Mouse (Mus musculus) spleen, adult 18-20 months (tissue): Measurements from ENCODE around the gene Xpr1.

Experiments
- DNase-seq, 2 experiments: peaks; one replicate each; pipeline ENCODE4 v3.0.0; 2022; ENCODE audit warnings: mixed read lengths in 2 of 2

Gene Xpr1

DNA sequence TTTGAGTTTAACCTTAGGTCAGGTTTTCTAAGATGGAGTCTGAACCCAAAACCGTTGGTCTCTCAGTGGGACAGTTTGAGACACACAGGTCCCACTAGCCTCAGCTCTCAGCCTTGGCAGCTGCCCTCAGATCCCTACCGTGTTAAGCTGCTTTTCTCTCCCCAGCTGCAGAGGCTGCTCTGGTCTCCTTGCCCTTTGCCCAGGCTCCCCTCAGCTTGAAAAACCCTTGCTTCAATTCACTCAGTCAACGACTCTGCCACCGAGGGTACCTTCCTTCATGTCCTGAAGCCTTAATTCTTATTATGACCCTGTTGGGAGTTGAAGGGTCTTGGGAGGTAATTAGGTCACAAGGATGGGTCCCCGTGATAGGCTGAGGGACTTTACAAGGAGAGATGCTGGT, 167.3 kb downstream of the Xpr1 start:
- no peak for DNase-seq

DNA sequence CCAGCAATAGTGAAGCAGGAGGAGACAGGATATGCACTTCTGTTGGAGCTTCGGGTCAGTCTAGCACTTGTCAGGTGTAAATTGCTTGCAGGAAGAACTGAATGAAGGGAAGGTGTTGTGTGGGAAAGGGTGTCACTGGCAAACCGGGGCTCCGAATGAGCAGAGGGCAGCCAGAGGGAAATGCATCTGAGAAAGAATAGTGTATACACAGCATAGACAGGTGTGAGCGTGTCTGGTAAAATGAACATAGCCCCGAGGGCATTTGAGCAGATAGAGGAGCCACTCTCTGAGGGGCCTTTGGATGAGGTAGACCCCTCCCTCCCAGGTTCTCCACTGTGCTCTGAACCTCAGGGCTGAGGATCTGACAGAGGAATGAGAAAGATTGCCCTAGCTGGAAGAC, 169.2 kb downstream of the Xpr1 start:
- DNase-seq = no peak

DNA sequence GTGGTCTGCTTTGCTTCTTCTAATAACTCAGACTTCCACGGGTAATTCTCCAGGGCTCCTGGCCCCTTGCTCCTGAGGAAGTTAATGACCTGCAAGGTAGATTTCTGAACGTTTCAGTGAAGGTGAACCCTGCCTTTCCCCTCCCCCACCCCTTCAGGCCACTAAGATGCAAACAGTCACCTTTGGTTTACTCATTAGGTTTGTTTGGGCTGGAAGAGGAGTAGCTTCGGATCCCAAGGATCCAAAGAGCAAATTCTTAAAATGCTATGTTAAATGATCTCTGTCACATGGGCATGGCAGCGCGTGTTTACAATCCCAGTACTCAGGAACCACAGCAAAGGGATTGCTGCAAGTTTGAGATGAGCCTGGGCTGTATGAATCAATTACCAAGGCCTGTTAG, 169.8 kb downstream of the Xpr1 start:
- no peak for DNase-seq

DNA sequence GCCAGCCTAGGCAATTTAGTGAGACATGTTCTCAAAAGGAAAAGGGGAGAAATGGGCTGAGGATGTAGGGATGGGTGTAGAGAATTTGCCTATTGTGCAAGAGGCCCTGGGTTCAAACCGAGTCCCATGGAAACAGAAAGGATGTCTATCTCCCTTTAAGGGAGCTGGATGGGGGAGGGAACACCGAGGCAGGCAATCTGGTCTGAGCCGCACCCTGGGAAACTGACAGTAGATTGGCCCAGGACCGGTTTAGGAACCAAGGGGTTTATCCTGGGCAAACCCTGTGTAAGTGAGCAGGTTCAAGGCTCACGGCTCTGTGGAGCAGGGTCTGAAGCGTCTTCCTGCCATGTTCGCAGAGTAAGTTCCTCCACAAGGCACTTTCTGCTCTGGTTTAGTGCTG, 171.7 kb downstream of the Xpr1 start:
- no peak for DNase-seq

DNA sequence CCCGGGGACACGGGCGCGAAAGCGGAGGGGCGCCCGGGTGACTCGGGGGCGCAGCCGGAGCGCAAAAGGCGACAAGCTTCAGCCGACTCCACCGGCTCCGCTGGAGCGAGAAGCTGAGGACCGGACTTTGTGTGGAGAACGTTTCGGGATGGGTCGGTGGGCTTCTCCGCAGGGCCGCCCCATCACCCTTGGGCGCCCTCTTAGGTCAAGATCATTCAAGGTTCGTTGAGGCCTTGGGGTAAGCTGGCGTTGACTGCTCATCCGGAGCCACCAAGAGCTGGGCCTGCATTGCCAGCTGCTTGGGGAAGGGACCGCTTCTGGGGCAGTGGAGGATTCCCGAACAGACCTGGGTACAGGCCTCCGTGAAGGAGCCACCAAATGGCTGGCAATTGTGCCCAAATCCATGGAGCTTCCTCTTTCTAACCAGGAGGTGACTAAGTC, 172.4 kb downstream of the Xpr1 start:
- DNase-seq = no peak

DNA sequence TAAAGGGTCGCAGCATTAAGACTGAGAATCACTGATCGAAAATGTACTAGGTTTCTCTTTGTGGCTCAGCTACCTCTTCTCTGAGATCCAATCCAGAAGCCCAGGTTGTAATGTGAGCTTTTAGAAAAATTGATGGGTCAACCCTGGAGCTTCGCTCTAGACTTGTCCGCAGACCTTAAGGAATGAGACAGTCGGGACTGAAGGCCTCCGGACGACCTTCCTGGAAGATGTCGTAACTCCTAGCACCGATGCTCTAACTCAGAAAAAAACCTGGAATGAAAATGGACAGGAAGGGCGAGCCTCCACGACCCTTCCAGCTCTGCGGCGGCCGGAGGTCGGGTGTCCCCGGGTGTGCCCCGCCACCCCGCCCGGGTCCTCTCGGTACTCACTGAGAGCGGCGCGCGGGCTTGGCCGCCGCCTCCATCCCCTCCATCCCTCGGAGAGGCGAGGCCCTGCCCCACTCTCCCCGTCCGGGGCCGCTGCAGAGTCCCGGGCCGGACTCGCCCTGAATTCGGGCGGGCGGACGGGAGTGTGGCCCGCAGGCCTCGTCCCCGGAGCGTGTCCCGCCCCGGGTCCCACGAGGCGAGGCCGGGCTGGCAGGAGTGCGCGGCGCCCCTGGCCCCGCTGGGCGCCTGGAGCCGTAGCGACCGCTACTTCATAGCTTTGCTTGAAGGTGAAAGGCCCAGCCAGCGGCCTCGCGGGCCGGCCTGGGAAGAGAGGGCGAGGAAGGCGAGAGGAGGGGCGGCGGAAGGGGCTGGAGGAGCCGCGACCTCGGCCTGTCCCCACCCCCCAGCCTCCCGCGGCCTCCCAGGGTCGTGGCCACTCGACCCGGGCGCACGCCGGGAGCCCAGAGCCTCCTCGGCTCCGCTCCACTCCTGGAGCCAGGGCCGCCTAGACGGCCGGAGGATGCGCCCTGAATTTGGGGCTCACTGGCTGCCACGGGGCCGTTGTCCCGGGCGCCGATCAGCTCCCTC, 173.1 kb downstream of the Xpr1 start, which contains the start of gene BC034090:
TSS of gene BC034090 (minus strand) at position 648 of the 974 bp plus-strand sequence.
- peak in 1 of 2 experiments; percentile 25 for DNase-seq

DNA sequence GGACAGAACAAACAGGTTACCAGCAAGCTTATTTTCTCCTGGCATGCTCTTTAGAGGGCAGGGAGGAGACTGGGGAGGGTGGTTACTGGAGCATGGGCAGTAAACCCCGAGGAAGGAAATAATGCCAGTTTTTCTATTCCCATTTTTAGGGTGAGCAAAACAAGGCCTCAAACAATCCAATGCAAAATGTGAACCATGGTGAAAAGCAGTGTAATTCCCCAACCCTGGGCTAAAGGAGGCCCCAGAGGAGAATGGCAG, 174.8 kb downstream of the Xpr1 start:
- DNase-seq = no peak

DNA sequence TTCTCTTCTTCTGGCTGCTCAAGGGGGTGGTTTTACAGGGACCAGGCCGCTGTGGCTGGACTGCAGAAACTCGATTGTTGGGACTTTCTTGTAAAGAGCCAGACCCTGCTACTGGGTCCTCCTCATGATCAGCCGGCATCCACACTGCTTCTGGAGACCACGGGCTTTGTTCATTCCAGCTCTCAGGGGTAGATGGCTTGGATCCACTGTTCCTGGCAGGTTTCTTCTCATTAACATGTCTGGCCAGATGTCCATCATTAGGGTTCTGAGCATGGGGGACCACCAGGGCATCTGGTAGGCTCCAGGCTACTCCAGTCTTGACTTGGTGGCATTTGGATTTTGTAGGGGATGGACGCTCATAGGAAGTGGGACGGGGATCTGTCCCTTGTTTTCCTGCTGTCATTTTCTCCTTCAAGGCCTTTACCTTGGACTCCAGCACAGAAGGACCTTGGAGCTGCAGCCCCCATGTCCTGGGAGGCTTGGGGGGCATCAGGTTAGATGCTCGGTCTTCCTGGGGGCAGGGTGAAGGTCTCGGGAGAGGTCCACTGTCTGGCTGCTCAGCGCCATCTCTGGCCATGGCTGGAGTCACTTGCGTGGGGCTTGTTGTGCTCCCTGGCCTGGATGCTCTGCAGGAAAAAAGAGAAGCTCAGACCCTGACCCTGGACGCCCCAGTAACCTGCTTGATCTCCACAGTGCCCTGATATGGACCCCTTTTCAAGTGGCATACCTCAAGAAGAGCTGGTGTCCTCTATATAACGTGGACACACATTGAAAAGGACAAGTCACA, 175.3 kb downstream of the Xpr1 start:
- DNase-seq = no peak

DNA sequence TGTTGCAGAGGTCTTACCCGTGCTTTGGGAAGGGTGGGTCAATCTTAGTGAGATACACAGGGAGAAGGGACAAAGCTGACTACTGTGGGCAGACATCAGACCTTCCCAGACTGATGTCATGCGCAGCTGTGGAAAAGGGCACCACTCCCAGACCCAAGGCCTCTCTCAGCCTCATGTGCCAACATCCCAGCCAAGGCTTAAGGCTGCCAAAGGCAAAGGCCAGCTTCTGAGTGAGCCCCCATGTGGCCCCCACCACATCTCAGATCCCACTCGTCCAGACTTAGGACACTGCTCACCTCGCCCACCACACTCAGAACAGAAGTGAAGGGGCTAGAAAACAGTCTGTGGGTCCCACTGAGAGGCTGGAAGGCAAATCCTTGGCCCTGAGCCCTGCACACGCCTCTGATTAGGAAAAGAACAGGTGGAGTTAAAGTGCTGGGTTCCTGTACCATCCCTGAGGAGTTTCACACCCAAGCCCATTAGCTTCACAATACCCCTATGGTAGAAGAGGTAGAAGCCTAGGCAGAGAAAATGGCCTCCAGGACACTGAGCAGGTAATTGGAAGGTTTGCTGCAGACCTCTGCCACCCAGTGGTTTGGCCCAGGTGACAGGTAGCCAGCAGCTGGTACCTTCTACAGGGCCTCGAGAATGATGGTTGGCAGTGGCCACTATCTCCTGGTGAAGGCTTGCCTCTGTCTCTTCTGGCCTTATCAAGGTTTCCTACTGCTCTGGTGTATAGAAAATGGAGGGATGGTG, 177.1 kb downstream of the Xpr1 start:
- no peak for DNase-seq

DNA sequence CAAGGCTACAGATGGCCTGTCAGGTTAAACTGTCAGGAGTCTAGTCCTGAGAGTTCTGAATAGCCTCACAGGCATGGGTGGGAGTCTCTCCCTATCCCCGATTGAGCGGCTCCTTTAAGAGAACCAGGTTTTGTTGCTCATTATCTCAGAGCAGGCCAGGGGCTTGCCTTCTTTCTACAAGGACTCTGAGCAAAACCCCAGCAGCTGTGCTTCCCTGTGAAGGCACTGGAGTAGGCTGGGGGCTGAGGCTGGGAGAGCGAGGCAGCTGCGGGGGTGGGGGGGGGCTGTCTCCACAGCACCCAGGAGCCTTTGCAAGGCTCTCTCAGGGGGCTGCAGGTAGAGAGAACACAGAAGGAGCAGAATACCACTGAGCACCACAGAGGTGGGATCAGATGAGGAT, 178.0 kb downstream of the Xpr1 start:
- no peak for DNase-seq

DNA sequence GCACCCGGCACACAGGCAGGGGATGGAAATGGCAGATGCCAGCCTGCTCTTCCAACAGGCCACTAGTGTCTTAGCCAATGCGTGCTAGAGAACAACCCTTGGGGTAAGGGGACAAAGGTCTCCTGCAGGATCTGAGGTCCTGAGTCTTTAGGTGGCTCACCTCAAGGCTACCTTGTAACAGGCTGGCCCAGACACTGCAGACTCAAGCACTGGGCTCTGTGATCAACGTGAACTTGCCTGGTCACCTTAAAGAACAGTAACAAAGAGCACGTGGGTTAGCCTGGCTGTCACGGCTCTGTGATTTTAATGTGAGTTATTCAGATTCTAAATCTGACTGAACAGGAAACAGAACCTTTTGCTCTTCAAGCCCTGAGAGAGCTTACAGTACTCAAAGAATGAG, 179.1 kb downstream of the Xpr1 start:
- no peak for DNase-seq

DNA sequence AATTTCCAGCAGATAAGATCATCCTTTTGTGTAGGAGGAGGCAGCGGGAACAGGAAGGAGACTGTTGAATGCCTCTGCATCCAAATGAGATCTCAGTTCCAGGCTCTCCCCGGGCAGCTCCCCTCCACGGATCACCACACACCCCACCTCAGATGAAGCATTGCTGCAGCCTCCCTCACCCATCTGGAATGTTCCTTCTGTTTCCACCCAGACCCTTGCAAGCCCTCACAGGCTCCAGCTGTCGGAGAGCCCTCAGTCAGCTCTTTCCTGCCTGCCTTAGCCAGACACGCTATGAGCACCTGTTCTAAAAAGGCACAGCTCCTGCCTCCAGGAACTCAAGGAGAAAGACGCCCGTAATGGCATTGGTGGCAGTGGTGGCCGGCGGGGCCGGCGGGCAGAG, 179.8 kb downstream of the Xpr1 start:
- no peak for DNase-seq

DNA sequence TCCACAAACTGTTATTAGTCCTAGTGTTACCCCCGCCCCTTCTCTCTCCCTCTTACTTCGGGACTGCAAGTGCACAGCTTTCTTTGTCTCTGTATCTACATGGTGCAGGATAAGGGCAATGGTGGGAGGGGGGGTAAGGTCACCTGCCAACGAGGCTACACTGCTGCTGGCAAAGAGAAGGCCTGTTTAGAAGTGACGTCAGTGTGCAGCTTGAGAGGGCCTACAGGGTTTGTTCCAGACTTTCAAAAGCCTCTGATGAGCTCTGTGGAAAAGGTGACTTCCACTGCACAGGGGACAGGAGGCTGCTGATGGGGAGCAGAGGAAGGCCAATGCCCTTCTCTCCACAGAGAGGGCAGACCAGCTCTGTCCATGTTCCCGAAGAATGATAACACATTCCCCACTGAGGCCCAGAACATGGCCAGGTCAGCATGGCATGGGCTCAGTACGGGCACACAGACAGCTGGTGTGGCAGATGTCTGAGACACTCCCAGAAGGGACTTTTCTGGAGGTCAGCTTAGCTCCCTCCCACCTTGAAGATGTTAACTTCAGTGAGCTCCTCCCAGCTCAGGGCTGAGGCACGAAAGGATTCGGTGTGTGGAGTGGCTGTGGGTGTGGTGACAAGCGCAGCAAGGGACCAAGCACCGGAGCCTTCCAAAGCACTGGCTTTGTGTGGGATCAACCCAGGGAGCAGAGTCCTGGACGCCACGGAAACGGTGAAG, 180.8 kb downstream of the Xpr1 start:
- DNase-seq = no peak

DNA sequence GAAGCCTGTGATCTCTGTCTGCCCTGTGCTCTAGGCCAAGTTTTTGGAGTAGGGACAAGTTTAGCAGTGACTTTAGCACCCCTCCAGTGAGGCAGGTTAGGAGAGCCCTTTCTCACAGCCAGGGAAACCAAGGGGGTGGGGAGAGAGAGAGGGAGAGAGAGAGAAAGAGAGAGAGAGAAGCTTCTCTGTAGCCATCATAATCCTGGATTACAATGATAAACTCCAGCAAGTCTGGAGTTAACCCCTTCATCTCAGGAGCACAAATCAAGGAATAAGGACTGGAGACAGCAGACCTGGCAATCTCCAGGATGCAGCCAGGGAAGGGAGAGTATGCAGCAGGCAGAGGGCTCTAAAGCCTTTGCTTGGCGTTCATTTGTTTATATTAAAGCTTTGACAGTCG, 181.6 kb downstream of the Xpr1 start:
- no peak for DNase-seq

DNA sequence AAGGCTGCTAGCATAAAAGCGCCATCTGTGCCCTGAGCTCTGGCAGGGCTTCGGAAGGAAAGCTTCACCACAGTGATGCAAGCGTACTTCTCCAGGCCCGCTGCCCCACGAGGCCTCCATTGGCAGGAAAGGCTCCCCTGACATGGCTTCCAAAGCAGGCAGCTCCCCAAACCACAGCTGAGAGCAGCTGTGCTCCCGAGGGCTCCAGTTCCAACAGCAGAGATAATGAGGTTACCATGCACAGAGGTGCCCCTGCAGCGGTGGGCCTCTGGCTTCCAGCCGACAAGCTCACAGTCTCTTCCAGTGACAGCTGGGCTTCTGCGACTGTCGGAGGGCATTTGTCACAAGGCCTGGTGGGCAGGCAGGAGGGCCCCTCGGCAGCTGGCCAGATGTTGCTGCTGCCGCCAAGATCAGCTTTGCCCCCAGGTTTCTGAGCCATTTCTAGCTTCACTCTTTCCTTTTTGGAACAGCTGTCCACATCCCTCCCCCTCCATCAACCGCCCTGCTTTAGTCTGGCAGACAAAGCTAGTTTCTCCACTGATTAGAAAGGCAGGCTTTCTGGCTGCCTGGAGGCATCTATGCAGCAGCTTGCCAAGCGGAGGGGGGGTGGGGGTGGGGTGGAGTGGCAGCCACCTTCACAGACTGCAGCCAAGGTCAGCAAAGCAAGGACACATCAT, 183.1 kb downstream of the Xpr1 start:
- DNase-seq = no peak

DNA sequence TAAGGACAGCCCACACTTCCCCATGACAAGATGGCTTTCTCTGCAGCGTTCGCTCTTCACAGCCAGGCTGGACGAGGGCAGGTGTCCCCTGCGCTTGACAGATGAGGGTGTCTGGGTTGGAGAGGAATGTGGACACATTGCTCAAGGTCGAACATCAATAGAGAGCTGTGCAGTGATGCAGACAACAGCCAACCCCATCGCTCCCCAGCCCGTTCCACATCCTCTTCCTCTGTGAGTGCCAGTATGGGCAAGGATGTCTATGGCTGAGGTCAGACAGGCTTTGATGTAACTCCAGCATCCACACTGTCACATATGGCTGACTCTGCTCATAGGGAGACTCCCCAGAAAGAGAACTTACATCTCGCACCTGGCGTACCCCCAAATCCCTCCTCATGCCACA, 183.8 kb downstream of the Xpr1 start:
- DNase-seq = no peak

DNA sequence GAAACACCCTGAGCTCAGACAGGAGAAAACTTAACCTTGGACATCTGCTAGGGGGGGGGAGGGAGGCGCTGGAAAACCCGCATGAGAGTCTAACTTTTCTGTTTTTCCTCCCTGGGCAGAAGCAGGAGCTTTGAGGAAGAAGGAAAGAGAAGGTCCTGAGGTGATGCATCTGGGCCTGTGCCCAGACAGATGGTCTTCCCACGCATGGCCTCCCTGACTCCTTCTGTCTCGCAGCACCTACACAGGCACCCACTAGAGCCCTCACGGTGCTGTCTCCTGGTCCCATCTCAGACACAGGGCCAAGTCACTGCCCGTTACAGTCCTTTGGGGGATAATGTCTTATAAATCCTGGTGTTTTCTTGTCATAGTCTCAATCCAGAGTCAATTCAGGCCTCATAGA, 184.4 kb downstream of the Xpr1 start:
- DNase-seq = no peak

DNA sequence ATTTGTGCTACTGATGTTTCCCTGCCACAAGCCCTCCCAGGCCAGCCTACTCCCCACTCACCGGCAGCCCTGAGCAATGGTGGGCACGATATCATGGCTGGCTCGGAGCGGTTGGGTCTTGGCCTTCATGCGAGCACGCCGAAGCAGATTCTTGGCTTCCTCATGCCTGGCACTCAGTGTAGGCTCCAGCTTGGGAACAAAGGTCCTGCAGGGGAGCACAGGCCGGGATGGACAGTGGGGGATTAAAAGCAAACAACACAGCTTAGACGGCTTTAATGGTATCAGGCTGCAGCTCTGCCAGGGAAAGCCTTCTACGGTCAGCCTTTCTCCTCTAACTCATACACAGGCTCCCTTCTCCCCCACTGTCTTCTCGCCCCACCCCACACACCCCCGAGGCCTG, 184.8 kb downstream of the Xpr1 start:
- DNase-seq = no peak

DNA sequence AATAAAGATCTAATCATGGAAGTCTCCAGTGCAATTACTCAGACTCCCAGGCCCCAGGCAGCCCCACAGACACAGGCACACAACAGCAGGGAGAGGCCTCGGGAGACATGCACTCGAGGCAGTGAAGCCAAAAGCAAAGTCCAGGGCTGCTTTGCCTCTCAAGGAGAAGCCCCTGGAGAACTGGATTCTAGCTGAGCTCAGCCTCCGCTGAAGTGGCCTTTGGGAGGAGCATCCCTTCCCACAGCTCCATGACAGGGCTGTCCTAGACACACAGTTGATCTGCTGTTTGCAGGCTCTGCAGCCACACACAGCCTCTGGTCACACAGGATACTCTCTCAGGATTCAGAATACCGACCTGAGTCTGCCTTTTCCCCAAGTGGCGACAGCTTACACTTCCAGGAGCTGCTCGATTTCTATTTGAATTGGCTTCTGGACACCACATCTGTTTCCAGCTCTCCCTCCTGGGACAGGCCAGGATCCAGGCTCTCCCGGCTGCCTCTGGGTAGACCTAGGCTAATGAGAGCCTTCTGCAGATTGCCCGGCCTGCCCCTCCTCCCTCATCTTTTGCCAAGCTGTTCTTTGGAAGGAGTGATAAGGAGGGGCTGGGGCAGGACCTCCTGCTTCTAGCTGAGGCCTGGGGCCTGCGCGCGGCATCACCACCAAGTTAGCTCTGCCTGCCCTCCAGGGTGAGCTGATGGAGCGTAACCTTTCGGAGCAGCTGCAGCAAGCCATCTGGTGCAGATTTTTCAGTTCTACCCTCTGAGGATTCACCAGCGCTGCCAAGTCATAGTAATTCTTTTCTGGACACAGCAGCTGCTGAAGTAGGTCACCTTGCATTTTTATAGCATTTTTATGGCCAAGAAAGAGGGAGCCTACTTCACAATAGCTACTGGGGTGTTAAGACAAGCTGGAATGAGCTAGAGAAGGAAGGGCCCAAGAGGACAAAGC, 187.5 kb downstream of the Xpr1 start:
- no peak for DNase-seq
